Mouse (Mus musculus) intestine, embryonic 16.5 days (tissue): Measurements from ENCODE around the gene Grk3. TPM values are rescaled to one million over a fixed set of nuclear protein-coding genes. Genes with fewer than 3 reads are reported as not detected.
A peak's percentile ranks its signal among the peaks of the same experiment; 100 is the strongest.

Experiments
- ATAC-seq: fragments of 200-750 bp; cut with Nextera tagmentation; 2 replicates; pipeline ENCODE4 v1.8.0; 2017; ENCODE audit warnings: moderate TSS enrichment, moderate library complexity
- H3K27ac ChIP-seq: fragments of 300-500 bp; sonication (generic); 2 replicates; pipeline ENCODE4 v1.5.1; 2014; ENCODE audit warnings: mild to moderate bottlenecking, low read length
- H3K27me3 ChIP-seq: fragments of 300-500 bp; sonication (generic); replicated peaks from 2 replicates; pipeline ENCODE4 v1.6.1; 2014; ENCODE audit warnings: low read length, control low read depth, mixed read lengths; ENCODE audit not compliant: control insufficient read depth, insufficient read depth
- H3K36me3 ChIP-seq: fragments of 300-500 bp; sonication (generic); 2 replicates; pipeline ENCODE4 v1.6.1; 2014; ENCODE audit warnings: low read length, control low read depth; ENCODE audit not compliant: control insufficient read depth, insufficient read depth
- H3K4me1 ChIP-seq: fragments of 300-500 bp; sonication (generic); 2 replicates; pipeline ENCODE4 v1.6.1; 2014; ENCODE audit warnings: low read length, control low read depth, mixed read lengths; ENCODE audit not compliant: control insufficient read depth, insufficient read depth
- H3K4me2 ChIP-seq: fragments of 300-500 bp; sonication (generic); 2 replicates; pipeline ENCODE4 v1.6.1; 2014; ENCODE audit warnings: low read depth, low read length, control low read depth
- H3K4me3 ChIP-seq: fragments of 300-500 bp; sonication (generic); 2 replicates; pipeline ENCODE4 v1.5.1; 2014; ENCODE audit warnings: mild to moderate bottlenecking, low read length
- H3K9ac ChIP-seq: fragments of 300-500 bp; sonication (generic); 2 replicates; pipeline ENCODE4 v1.6.1; 2014; ENCODE audit warnings: low read depth, low read length
- H3K9me3 ChIP-seq: fragments of 300-500 bp; sonication (generic); 2 replicates; pipeline ENCODE4 v1.6.1; 2016; ENCODE audit warnings: low read length, control low read depth; ENCODE audit not compliant: control insufficient read depth
- WGBS: fragments of 180-500 bp; shearing (Covaris S2); extraction: QIAGEN DNeasy Blood & Tissue Kit; methylation state at CpG from one replicate; pipeline ENCODE4 v1.1.7; 2014; 5-methylcytosine and 5-hydroxymethylcytosine counted together
- polyA plus RNA-seq: library from polyadenylated mRNA; unstranded; fragments of >200 nt; fragmentation: Nextera tagmentation; extraction: Ambion mirVana; gene quantifications from 2 replicates; pipeline ENCODE4 v1.2.1, GENCODE M21; 2015

The Grk3 gene
- polyA plus RNA-seq, 1 experiment from 2014 or later: 11.9 TPM

DNA sequence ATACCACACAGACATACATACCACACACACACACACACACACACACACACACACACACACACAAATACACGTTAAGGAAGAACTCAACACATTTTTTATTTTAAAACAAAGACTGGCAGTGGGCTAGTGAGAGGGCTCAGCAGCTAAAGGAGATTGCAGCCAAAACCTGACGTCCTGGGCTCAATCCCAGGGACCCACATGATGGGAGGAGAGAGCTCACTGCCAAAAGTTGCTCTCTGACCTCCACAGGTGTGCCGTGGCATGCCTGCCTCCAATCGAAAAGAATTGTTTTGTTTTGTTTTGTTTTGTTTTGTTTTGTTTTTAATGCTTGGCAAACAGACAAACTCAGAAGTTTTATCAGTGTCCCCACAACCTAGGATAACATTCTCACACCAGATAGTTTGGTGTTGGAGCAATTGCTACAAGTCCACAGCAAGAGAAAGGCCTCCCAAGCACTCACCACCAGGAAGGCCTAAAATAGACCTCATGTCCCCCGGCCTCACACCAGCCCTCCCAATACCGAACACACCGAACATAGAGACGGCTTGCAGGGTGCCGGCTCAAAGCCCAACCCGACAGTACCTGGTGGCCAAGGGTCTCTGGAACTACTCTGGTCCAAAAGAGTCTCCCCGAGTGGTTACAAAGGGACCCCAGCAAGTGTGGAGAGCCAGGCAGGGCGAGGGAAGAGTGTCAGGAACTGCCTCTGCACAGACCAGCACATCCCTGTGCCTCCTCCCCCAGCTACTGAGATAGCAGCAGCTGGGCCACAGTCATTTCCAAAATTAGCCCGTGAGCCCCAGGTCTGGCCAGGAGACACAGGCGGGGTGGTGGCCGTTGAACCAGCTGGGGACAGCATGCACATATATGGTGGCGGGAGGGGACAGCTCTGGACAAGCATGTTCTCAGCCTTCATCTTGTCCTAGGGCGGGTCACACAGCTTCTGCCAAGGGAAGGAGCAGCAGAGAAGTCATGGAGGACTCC is 119.6 kb downstream of the Grk3 start, which contains the start of gene Myo18b:
Gene Myo18b (minus strand): TSS at position 689 of the 981 bp plus-strand sequence.
- Histone ChIP-seq H3K27ac (no peak within 1 kb of the TSS), H3K36me3 (no peaks in the 10 kb centered on the region), H3K9me3 (no peaks in the 10 kb centered on the region), H3K4me2 (no peak within 1 kb of the TSS), H3K4me1 (no peaks in the 10 kb centered on the region), H3K27me3 (no peaks in the 10 kb centered on the region), H3K4me3 (no peak within 1 kb of the TSS), H3K9ac (no peak within 1 kb of the TSS)
- WGBS: 77% methylated on average over 17 of the region's 17 CpGs
- ATAC-seq: no peak

- H3K9me3 ChIP-seq: no peaks in the 10 kb centered on the region
- no peak overlapping the region for H3K4me3 ChIP-seq
- no peaks in the 10 kb centered on the region for H3K36me3 ChIP-seq
- no peak overlapping the region for H3K4me2 ChIP-seq
- 58% methylated on average over 5 of the region's 5 CpGs for WGBS
- H3K27me3 ChIP-seq: no peaks in the 10 kb centered on the region
- no peak for ATAC-seq
- no peaks in the 10 kb centered on the region for H3K4me1 ChIP-seq
- H3K9ac ChIP-seq: no peak overlapping the region
- H3K27ac ChIP-seq: no peak overlapping the region
Measured at GRCm38 (mm10) chr5:112893462-112894060, 122.0 kb downstream of the Grk3 start.

DNA sequence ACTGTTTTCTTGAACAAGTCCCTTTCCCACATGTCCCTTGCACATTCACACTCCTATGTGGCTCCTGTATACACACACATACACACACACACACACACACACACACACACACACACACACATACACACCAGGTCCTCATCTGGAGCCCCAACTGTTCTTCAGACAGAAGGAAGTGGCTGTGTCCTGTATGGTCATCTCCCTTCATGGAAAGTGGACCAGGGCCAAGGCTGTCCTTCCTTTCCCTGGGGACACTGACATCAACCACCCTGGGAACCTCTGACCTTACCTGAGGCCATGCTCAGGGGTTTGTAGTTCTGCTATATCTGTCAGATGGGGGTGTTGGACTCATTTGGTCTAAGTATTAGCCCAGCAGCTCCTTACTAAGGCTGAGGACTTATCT is 123.2 kb downstream of the Grk3 start:
- Histone ChIP-seq H3K4me3 (no peak overlapping the region), H3K4me1 (no peaks in the 10 kb centered on the region), H3K27ac (no peak overlapping the region), H3K4me2 (no peak overlapping the region), H3K9me3 (no peaks in the 10 kb centered on the region), H3K9ac (no peak overlapping the region), H3K36me3 (no peaks in the 10 kb centered on the region), H3K27me3 (no peaks in the 10 kb centered on the region)
- no peak for ATAC-seq

DNA sequence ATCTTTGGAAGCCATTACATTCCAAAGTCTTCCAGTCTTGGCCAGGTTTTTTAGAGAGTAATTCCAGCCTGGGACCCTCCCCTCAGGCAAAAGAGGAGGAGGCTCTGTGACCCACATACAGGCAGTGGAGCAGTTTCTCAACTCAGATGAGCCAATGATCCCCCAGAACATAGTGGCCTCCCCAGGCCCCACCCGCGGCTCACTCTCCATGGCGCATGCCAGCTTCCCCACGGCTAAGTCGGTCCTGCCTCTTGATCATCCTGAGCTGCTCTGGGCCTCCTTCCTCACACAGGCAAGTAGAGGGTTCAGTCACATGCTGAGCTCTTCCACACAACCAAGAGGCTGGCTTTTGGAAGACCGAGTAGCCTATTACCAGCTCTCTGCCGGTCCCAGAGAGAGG is 126.9 kb downstream of the Grk3 start:
- H3K9me3 ChIP-seq: no peaks in the 10 kb centered on the region
- no peaks in the 10 kb centered on the region for H3K36me3 ChIP-seq
- 63% methylated on average over 7 of the region's 7 CpGs for WGBS
- no peaks in the 10 kb centered on the region for H3K4me1 ChIP-seq
- no peak overlapping the region for H3K4me2 ChIP-seq
- no peak overlapping the region for H3K9ac ChIP-seq
- no peak overlapping the region for H3K27ac ChIP-seq
- no peaks in the 10 kb centered on the region for H3K27me3 ChIP-seq
- H3K4me3 ChIP-seq: no peak overlapping the region
- no peak for ATAC-seq

GRCm38 (mm10) chr5:112886687-112887491 is 128.7 kb downstream of the Grk3 start:
- no peak overlapping the region for H3K9ac ChIP-seq
- ATAC-seq: no peak

DNA sequence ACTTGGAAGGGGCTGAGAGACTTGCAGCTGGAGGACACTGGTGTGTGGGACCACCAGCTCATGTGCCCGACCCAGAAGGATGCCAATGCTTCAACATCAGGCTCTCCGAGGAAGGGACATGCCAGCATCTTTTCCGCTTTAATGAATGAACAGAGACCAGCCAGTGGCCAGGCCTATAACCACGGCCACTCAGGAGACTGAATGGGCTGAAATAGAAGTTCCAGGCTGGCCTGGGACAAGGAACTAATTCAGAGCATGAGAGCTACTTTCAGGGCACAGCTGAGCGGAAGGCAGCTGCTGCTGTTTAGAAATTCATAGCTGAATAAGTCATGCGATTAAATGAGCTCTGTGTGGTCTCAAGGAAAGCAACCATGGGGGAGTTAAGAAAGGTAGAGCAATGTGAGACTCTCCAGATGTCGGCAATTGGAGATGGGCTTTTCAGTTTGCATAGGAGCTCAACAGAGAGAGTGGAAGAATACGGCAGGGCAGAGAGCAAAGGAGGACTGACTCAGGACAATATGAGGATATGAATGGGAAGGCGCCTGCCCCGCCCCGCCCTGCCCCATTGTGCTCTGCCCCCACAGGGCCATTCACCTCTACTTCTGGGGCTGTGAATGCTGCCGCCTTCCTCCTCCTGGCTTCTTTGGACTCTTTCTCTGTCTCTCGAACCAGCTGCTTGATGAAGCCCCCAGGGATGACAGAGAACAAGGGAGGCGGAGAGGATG is 138.0 kb downstream of the Grk3 start:
- no peak for ATAC-seq
- 56% methylated on average over 14 of the region's 14 CpGs for WGBS
- Histone ChIP-seq H3K27ac (no peak overlapping the region), H3K27me3 (no peaks in the 10 kb centered on the region), H3K9me3 (no peaks in the 10 kb centered on the region), H3K36me3 (no peaks in the 10 kb centered on the region), H3K9ac (no peak overlapping the region), H3K4me3 (no peak overlapping the region), H3K4me2 (no peak overlapping the region), H3K4me1 (no peaks in the 10 kb centered on the region)

More at GRCm38 (mm10) chr5:112886687-112887491, 128.7 kb downstream of the Grk3 start:
- no peaks in the 10 kb centered on the region for H3K36me3 ChIP-seq
- H3K27ac ChIP-seq: no peak overlapping the region
- H3K9me3 ChIP-seq: no peaks in the 10 kb centered on the region
- 66% methylated on average over 17 of the region's 17 CpGs for WGBS
- no peaks in the 10 kb centered on the region for H3K27me3 ChIP-seq
- no peaks in the 10 kb centered on the region for H3K4me1 ChIP-seq
- H3K4me2 ChIP-seq: no peak overlapping the region
- no peak overlapping the region for H3K4me3 ChIP-seq

GRCm38 (mm10) chr5:112876846-112877390 is 138.7 kb downstream of the Grk3 start:
- no peak overlapping the region for H3K4me2 ChIP-seq
- 33% methylated on average over 4 of the region's 4 CpGs for WGBS
- no peak for ATAC-seq

GRCm38 (mm10) chr5:112872999-112873398 is 142.6 kb downstream of the Grk3 start:
- no peaks in the 10 kb centered on the region for H3K27me3 ChIP-seq
- ATAC-seq: peak; percentile 63
- H3K4me3 ChIP-seq: no peak overlapping the region
- no peak overlapping the region for H3K9ac ChIP-seq
- H3K27ac ChIP-seq: no peak overlapping the region
- 67% methylated on average over 6 of the region's 6 CpGs for WGBS
- H3K9me3 ChIP-seq: no peaks in the 10 kb centered on the region
- H3K4me2 ChIP-seq: no peak overlapping the region
- H3K36me3 ChIP-seq: no peaks in the 10 kb centered on the region
- no peaks in the 10 kb centered on the region for H3K4me1 ChIP-seq

More at GRCm38 (mm10) chr5:112876846-112877390, 138.7 kb downstream of the Grk3 start:
- no peaks in the 10 kb centered on the region for H3K4me1 ChIP-seq
- H3K9ac ChIP-seq: no peak overlapping the region
- H3K36me3 ChIP-seq: no peaks in the 10 kb centered on the region
- no peaks in the 10 kb centered on the region for H3K27me3 ChIP-seq
- H3K9me3 ChIP-seq: no peaks in the 10 kb centered on the region
- H3K27ac ChIP-seq: no peak overlapping the region
- no peak overlapping the region for H3K4me3 ChIP-seq
